Mouse (Mus musculus) kidney, postnatal 4 days (tissue): ENCODE measurements around the gene Gabrb2.

Experiments
- DNase-seq, 2 experiments: peaks; one replicate each; pipeline ENCODE4 v3.0.0; 2021; ENCODE audit warnings: mixed read lengths in 2 of 2

The Gabrb2 gene

GRCm38 (mm10) chr11:42418996-42419782, at the start of gene Gabrb2:
Gene Gabrb2 (plus strand): TSS chr11:42419757.
- DNase-seq: peak in 1 of 2 experiments; percentile 2

- no peak for DNase-seq
These were observed 40.6 kb upstream of the Gabrb2 start for GRCm38 (mm10) chr11:42378983-42379382.

GRCm38 (mm10) chr11:42386486-42386885, 33.1 kb upstream of the Gabrb2 start:
- DNase-seq: no peak

- no peak for DNase-seq
These were observed 28.8 kb upstream of the Gabrb2 start for GRCm38 (mm10) chr11:42390682-42391290.

GRCm38 (mm10) chr11:42393451-42393850, 26.1 kb upstream of the Gabrb2 start:
- no peak for DNase-seq

- peak; percentile 22 to 40 for DNase-seq
These were observed 455 bp downstream of the Gabrb2 start for GRCm38 (mm10) chr11:42419791-42420633.

GRCm38 (mm10) chr11:42420634-42421470, 1.3 kb downstream of the Gabrb2 start:
- DNase-seq: peak; percentile 66 to 73

GRCm38 (mm10) chr11:42423231-42423630, 3.7 kb downstream of the Gabrb2 start:
- DNase-seq: peak; percentile 65 to 66

GRCm38 (mm10) chr11:42431495-42431894, 11.9 kb downstream of the Gabrb2 start:
- DNase-seq: no peak

- DNase-seq: no peak
These were observed 19.4 kb downstream of the Gabrb2 start for GRCm38 (mm10) chr11:42438978-42439377.

GRCm38 (mm10) chr11:42443641-42444040, 24.1 kb downstream of the Gabrb2 start:
- DNase-seq: no peak

- no peak for DNase-seq
These were observed 29.4 kb downstream of the Gabrb2 start for GRCm38 (mm10) chr11:42448929-42449328.

- DNase-seq: no peak
These were observed 44.6 kb downstream of the Gabrb2 start for GRCm38 (mm10) chr11:42464136-42464535.

- DNase-seq: no peak
These were observed 48.8 kb downstream of the Gabrb2 start for GRCm38 (mm10) chr11:42468381-42468780.

GRCm38 (mm10) chr11:42474523-42474922, 55.0 kb downstream of the Gabrb2 start:
- no peak for DNase-seq

- DNase-seq: no peak
These were observed 68.1 kb downstream of the Gabrb2 start for GRCm38 (mm10) chr11:42487625-42488024.

GRCm38 (mm10) chr11:42501166-42501565, 81.6 kb downstream of the Gabrb2 start:
- DNase-seq: no peak

- no peak for DNase-seq
These were observed 85.9 kb downstream of the Gabrb2 start for GRCm38 (mm10) chr11:42505436-42505835.

- no peak for DNase-seq
These were observed 86.4 kb downstream of the Gabrb2 start for GRCm38 (mm10) chr11:42505911-42506310.

- DNase-seq: no peak
These were observed 102.4 kb downstream of the Gabrb2 start for GRCm38 (mm10) chr11:42521960-42522359.

GRCm38 (mm10) chr11:42528226-42528881, 108.8 kb downstream of the Gabrb2 start:
- DNase-seq: no peak

GRCm38 (mm10) chr11:42532577-42532976, 113.0 kb downstream of the Gabrb2 start:
- DNase-seq: no peak
